Mouse (Mus musculus): ENCODE data around the gene Cntfr. TPM values are rescaled to one million over a fixed set of nuclear protein-coding genes. Genes with fewer than 3 reads are reported as not detected.
A peak's percentile ranks its signal among the peaks of the same experiment; 100 is the strongest.

Gene Cntfr
- polyA plus RNA-seq, 2 experiments = 0.17 to 0.75 TPM

DNA sequence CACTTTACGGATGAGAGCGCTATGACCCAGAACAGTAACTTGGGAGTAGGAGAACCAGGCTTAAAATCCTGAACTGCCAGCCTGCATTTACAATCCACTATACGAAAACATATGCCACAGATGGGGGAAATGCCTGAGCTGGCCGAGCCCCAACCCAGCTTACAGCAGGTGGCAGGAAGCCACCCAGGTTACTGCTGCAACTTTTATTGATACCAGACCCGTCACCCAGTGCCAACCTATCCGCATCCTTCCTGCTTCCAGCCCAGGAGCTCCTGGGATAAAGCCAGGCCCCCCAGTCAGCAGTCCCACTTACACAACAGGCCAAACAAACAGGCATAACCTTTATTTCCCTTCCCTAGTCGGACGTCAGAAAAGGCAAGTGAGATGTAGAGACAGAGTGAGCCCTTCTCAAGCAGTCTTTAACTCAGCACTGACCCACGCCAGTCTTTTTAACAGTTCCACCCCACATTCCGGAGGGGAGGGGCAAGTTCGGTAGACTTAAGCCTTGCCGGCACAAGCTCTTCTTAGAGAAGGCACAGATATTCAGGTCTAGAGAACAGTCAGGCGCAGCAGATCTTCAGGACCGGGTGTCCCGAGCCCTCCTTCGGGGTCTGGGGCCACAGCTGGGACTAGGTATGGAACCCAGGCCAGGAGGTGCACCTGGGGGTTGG, 15.0 kb upstream of the Cntfr start:
- no peak for ATAC-seq (ENCODE audit: insufficient read depth)
- Histone ChIP-seq H3K9ac (replicated peaks) (no peak overlapping the region), H3K9me3 (ENCODE audit: control insufficient read depth, low read length) (no peaks in the 10 kb centered on the region), H3K4me3 (ENCODE audit: insufficient read depth in 1 of 2, low read depth in 2 of 2, low read length in 2 of 2) (peak overlapping the region; percentile 74 to 92), H3K27me3 (ENCODE audit: control insufficient read depth, insufficient read depth, low read length) (no peaks in the 10 kb centered on the region), H3K4me1 (replicated peaks; ENCODE audit: control insufficient read depth in 2 of 2, insufficient read depth in 2 of 2, low read length in 1 of 2) (peaks cover 9 to 13% of the 10 kb centered on the region in 2 experiments), H3K4me2 (ENCODE audit: low read depth) (peak overlapping the region; percentile 88), H3K36me3 (replicated peaks; ENCODE audit: control insufficient read depth, insufficient read depth, low read depth) (no peaks in the 10 kb centered on the region), H3K27ac (no peak overlapping the region)
- DNase-seq (ENCODE audit: low read depth in 3 of 3, low spot score in 3 of 3) = no peak
- TF ChIP-seq EP300 (IDR thresholded peaks at IDR 0.05; ENCODE audit: low read depth) = no peak
- 79% methylated on average over 16 of the region's 16 CpGs for WGBS (ENCODE audit: insufficient replicate concordance)

DNA sequence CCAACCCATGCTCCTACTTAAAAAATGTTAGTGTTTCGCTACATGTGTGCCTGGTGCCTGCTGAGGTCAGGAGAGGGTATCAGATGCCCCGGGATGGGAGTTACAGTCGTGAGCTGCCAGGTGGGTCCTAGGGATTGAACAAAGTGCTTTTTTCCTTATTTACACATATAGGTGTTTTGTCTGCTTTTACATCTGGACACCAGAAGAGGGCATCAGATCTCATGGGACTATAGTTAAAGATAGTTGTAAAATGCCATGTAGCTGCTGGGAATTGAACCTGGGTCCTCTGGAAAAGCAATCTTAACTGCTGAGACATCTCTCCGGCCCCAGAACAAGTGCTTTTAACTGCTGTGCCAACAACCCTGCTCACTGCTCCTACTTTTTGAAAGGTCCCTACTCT, 13.3 kb upstream of the Cntfr start:
- TF ChIP-seq CTCF (IDR thresholded peaks at IDR 0.05; ENCODE audit: low read depth) (peak; percentile 29; the same call in 1 of the 2 replicates), EP300 (IDR thresholded peaks at IDR 0.05; ENCODE audit: low read depth) (no peak)
- DNase-seq (ENCODE audit: low read depth in 3 of 3, low spot score in 3 of 3) (no peak), ATAC-seq (ENCODE audit: insufficient read depth) (no peak)
- Histone ChIP-seq H3K27ac (no peak overlapping the region), H3K4me3 (ENCODE audit: insufficient read depth in 1 of 2, low read depth in 2 of 2, low read length in 2 of 2) (no peak overlapping the region), H3K9ac (replicated peaks) (no peak overlapping the region), H3K4me2 (ENCODE audit: low read depth) (no peak overlapping the region), H3K27me3 (ENCODE audit: control insufficient read depth, insufficient read depth, low read length) (no peaks in the 10 kb centered on the region), H3K36me3 (replicated peaks; ENCODE audit: control insufficient read depth, insufficient read depth, low read depth) (no peaks in the 10 kb centered on the region), H3K4me1 (replicated peaks; ENCODE audit: control insufficient read depth in 2 of 2, insufficient read depth in 2 of 2, low read length in 1 of 2) (peaks cover 9 to 13% of the 10 kb centered on the region in 2 experiments), H3K9me3 (ENCODE audit: control insufficient read depth, low read length) (no peaks in the 10 kb centered on the region)
- WGBS (ENCODE audit: insufficient replicate concordance) = 58% methylated on average over 4 of the region's 4 CpGs

DNA sequence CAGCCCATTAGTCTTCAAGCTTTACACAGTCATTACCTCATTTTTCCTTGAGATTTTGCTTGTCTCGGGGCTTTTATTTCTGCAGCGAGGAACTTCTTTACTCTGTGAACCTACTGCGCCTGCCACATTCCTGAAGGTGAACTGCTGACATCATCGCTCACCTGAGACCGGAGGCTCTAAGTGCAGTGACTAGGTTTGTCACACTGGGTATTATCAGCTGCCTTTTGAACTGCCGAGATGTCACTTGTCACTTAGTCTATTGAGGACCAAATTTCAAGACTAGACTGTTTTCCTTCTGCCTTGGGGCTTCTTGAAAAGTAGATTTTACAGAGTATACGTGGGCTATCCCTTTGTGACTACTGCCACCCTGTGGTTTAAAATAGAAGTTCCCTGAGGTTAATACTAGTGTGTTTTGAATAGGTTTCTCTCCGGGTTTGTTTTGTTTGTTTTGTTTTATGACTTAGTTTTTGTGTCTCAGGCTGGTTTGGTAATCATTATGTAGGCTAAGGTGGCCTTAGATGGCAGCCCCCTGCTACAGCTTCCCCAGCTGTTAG, 11.4 kb upstream of the Cntfr start:
- no peak overlapping the region for H3K27ac ChIP-seq
- 40% methylated on average over 8 of the region's 8 CpGs for WGBS (ENCODE audit: insufficient replicate concordance)
- ATAC-seq (ENCODE audit: insufficient read depth) (no peak), DNase-seq (ENCODE audit: low read depth in 3 of 3, low spot score in 3 of 3) (no peak)
- no peaks in the 10 kb centered on the region for H3K9me3 ChIP-seq (ENCODE audit: control insufficient read depth, low read length)
- peaks cover 5% of the 10 kb centered on the region in 2 experiments for H3K4me1 ChIP-seq (replicated peaks; ENCODE audit: control insufficient read depth in 2 of 2, insufficient read depth in 2 of 2, low read length in 1 of 2)
- H3K27me3 ChIP-seq (ENCODE audit: control insufficient read depth, insufficient read depth, low read length) = no peaks in the 10 kb centered on the region
- no peak overlapping the region for H3K4me3 ChIP-seq (ENCODE audit: insufficient read depth in 1 of 2, low read depth in 2 of 2, low read length in 2 of 2)
- no peaks in the 10 kb centered on the region for H3K36me3 ChIP-seq (replicated peaks; ENCODE audit: control insufficient read depth, insufficient read depth, low read depth)
- H3K4me2 ChIP-seq (ENCODE audit: low read depth) = no peak overlapping the region
- TF ChIP-seq CTCF (IDR thresholded peaks at IDR 0.05; ENCODE audit: low read depth) = peak; percentile 44; the same call in 1 of the 2 replicates
- TF ChIP-seq EP300 (IDR thresholded peaks at IDR 0.05; ENCODE audit: low read depth) = no peak
- H3K9ac ChIP-seq (replicated peaks) = no peak overlapping the region

DNA sequence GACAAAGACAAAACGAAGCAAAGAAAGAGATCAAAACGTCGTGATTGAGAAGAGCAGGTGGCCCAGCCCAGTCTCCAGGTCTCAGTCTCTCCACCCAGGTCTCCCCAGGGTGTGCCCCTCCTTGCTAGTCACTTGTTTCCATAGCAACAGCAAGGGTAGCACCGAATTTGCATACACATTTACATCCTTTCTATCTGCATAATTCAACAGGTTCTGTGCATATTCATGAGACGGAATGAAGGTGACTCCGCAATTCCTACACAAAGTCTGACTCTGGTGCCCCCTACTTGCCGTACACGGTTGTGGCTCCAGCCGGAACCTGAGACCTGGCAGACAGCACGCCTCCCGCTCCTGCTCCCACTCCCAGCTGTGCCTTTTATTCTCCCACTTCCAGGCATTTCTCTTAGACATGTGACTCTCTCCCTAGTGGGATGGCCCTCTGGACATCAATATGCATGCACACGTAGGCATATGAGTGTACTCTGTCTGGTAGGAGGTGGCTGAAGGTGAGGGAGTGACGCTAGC, 10.2 kb upstream of the Cntfr start:
- H3K36me3 ChIP-seq (replicated peaks; ENCODE audit: control insufficient read depth, insufficient read depth, low read depth) = no peaks in the 10 kb centered on the region
- H3K4me3 ChIP-seq (ENCODE audit: insufficient read depth in 1 of 2, low read depth in 2 of 2, low read length in 2 of 2) = no peak overlapping the region
- DNase-seq (ENCODE audit: low read depth in 3 of 3, low spot score in 3 of 3) = peak in 2 of 3 experiments; percentile 24 to 33
- H3K4me1 ChIP-seq (replicated peaks; ENCODE audit: control insufficient read depth in 2 of 2, insufficient read depth in 2 of 2, low read length in 1 of 2) = no peaks in the 10 kb centered on the region
- no peak for TF ChIP-seq EP300 (IDR thresholded peaks at IDR 0.05; ENCODE audit: low read depth)
- peak; percentile 73 for TF ChIP-seq CTCF (IDR thresholded peaks at IDR 0.05; ENCODE audit: low read depth)
- no peaks in the 10 kb centered on the region for H3K27me3 ChIP-seq (ENCODE audit: control insufficient read depth, insufficient read depth, low read length)
- H3K4me2 ChIP-seq (ENCODE audit: low read depth) = no peak overlapping the region
- no peak overlapping the region for H3K9ac ChIP-seq (replicated peaks)
- no peaks in the 10 kb centered on the region for H3K9me3 ChIP-seq (ENCODE audit: control insufficient read depth, low read length)
- 5% methylated on average over 13 of the region's 13 CpGs for WGBS (ENCODE audit: insufficient replicate concordance)
- peak; percentile 57; the same call in 1 of the 2 replicates for ATAC-seq (ENCODE audit: insufficient read depth)
- no peak overlapping the region for H3K27ac ChIP-seq

DNA sequence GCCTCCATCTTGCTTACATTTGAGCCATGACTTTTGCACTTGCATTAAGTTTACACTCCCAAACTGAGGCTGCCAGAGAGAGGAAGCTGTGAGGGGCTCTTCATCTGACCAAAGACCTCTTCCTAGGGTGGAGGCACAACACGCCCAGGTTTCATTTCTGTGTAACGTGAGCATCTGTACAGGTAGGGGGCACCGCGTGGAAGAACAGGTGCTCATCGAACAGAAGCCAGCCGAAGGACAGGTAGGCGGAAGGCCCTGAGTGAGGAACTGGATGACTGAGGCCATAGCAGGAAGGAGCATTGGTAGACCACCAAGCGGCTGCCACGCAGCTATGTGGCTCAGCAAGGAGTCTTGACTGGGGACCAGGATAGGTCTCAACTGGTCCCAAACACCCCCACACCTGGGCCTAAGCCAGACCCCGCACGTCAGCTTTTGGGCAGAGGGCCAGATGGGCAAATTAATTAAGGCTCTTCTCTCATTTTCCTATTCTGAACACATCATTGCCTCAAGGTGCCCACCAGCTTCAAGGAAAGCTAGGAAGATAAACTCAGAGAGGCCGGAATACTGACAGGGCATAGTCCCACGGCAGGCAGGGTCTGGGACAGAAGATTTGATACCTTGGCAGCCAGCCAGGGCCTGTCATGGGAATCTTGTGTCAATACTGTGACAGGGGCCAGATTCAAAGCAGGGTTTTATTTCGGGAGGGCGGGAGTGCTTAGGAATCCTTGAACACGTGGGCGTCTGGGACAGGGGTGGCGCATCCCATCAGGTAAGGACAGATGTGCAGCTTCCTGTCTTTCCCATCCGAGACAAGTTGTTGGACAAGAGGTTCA, 9.2 kb upstream of the Cntfr start:
- 63% methylated on average over 19 of the region's 19 CpGs for WGBS (ENCODE audit: insufficient replicate concordance)
- no peak for TF ChIP-seq EP300 (IDR thresholded peaks at IDR 0.05; ENCODE audit: low read depth)
- no peak for TF ChIP-seq CTCF (IDR thresholded peaks at IDR 0.05; ENCODE audit: low read depth)
- Histone ChIP-seq H3K9ac (replicated peaks) (no peak overlapping the region), H3K4me2 (ENCODE audit: low read depth) (no peak overlapping the region), H3K27me3 (ENCODE audit: control insufficient read depth, insufficient read depth, low read length) (no peaks in the 10 kb centered on the region), H3K27ac (no peak overlapping the region), H3K4me1 (replicated peaks; ENCODE audit: control insufficient read depth in 2 of 2, insufficient read depth in 2 of 2, low read length in 1 of 2) (no peaks in the 10 kb centered on the region), H3K9me3 (ENCODE audit: control insufficient read depth, low read length) (no peaks in the 10 kb centered on the region), H3K36me3 (replicated peaks; ENCODE audit: control insufficient read depth, insufficient read depth, low read depth) (no peaks in the 10 kb centered on the region), H3K4me3 (ENCODE audit: insufficient read depth in 1 of 2, low read depth in 2 of 2, low read length in 2 of 2) (no peak overlapping the region)
- DNase-seq (ENCODE audit: low read depth in 3 of 3, low spot score in 3 of 3) = no peak
- ATAC-seq (ENCODE audit: insufficient read depth) = no peak
